Mouse (Mus musculus) myocyte (in vitro differentiated cells): ENCODE measurements around the gene Onecut1.

Source experiments
- CEBPB ChIP-seq: IDR thresholded peaks from 2 replicates; pipeline ENCODE4 v1.6.1; 2011; ENCODE audit warnings: mild to moderate bottlenecking, moderate library complexity; ENCODE audit not compliant: poor library complexity, insufficient read depth, severe bottlenecking
- E2F4 ChIP-seq: IDR thresholded peaks from one replicate; pipeline ENCODE4 v1.6.1; 2011; ENCODE audit warnings: mild to moderate bottlenecking, control low read depth, moderate library complexity; ENCODE audit not compliant: insufficient read depth
- MYOD1 ChIP-seq, 3 experiments: IDR thresholded peaks; one replicate each; pipeline ENCODE4 v1.6.1; 2011; ENCODE audit warnings: control low read depth in 2 of 3, low read depth in 2 of 3, mild to moderate bottlenecking in 2 of 3, moderate library complexity in 1 of 3; ENCODE audit not compliant: insufficient read length in 2 of 3, control insufficient read depth in 1 of 3
- POLR2A ChIP-seq: IDR thresholded peaks from one replicate; pipeline ENCODE4 v1.6.1; 2011; ENCODE audit warnings: low read depth, mild to moderate bottlenecking, control low read depth, moderate library complexity; ENCODE audit not compliant: insufficient read length
- REST ChIP-seq: IDR thresholded peaks from one replicate; pipeline ENCODE4 v1.6.1; 2011; ENCODE audit warnings: mild to moderate bottlenecking, control low read depth, moderate library complexity; ENCODE audit not compliant: insufficient read depth, insufficient read length
- TCF3 ChIP-seq: IDR thresholded peaks from one replicate; pipeline ENCODE4 v1.6.1; 2011; ENCODE audit warnings: low read depth, control low read depth; ENCODE audit not compliant: insufficient read length
- USF1 ChIP-seq: IDR thresholded peaks from one replicate; pipeline ENCODE4 v1.6.1; 2011; ENCODE audit warnings: low read depth, mild to moderate bottlenecking, control low read depth, moderate library complexity

- TF ChIP-seq MYOD1 (IDR thresholded peaks at IDR 0.05; ENCODE audit: control insufficient read depth in 1 of 3, insufficient read length in 2 of 3, low read depth in 2 of 3) (no peak), E2F4 (no peak), POLR2A (no peak), REST (no peak), TCF3 (no peak), USF1 (no peak), CEBPB (no peak)
These were observed 68.3 kb downstream of the Onecut1 start for GRCm38 (mm10) chr9:74929981-74930423.
